Mouse (Mus musculus): ENCODE measurements around the gene Mal. TPM values are rescaled to one million over a fixed set of nuclear protein-coding genes. Genes with fewer than 3 reads are reported as not detected.

Mal gene
- 0.93 and 1.5 TPM in 2 replicates for polyA plus RNA-seq (2015; fragmentation: Nextera tagmentation; extraction: Ambion mirVana)

- H3K27me3 ChIP-seq (replicated peaks) = peaks cover 50% of the 10 kb centered on the region
Observed at GRCm38 (mm10) chr2:127656086-127656720, at the start of gene Mal. Gene Mal (minus strand): TSS chr2:127656695.

DNA sequence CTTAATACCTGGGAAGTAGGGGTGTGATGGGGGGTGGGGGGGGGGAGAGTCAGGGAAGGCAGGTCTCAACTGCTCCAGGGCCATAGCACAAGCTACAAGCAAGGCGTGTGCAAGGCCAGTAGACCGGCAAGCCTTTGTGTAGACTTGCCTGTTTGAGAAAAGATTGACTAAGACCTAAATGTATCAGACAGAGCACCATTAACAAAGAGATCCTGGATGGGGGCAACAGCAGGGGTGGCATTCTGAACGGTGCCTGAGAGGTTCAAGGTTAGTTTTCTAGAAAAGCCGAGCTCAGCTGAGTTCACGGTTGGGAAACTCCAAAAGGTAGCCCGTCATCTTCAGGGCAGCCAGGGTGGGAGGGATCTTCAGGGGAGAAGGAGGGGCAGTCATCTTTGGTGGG, 48.8 kb upstream of the Mal start:
- no peak overlapping the region for H3K27ac ChIP-seq
- no peak overlapping the region for H3K4me2 ChIP-seq (replicated peaks)
- no peaks in the 10 kb centered on the region for H3K9me3 ChIP-seq
- H3K36me3 ChIP-seq = no peaks in the 10 kb centered on the region
- 89% methylated on average over 6 of the region's 6 CpGs for WGBS
- no peaks in the 10 kb centered on the region for H3K4me1 ChIP-seq (replicated peaks)
- no peak overlapping the region for H3K9ac ChIP-seq
- no peaks in the 10 kb centered on the region for H3K27me3 ChIP-seq (replicated peaks)
- no peak for ATAC-seq
- no peak overlapping the region for H3K4me3 ChIP-seq (replicated peaks)

More at GRCm38 (mm10) chr2:127656086-127656720, at the start of gene Mal:
- peaks cover 8% of the 10 kb centered on the region for H3K4me1 ChIP-seq (replicated peaks)
- H3K9me3 ChIP-seq = no peaks in the 10 kb centered on the region
- peak within 1 kb of the TSS; percentile 20; the same call in 1 of the 2 replicates for H3K9ac ChIP-seq
- H3K4me2 ChIP-seq (replicated peaks) = peak within 1 kb of the TSS; percentile 88
- H3K27ac ChIP-seq = no peak within 1 kb of the TSS
- H3K36me3 ChIP-seq = no peaks in the 10 kb centered on the region
- peak within 1 kb of the TSS; percentile 42 for H3K4me3 ChIP-seq (replicated peaks)
- WGBS = under 1% methylated on average over 43 of the region's 43 CpGs
- 0 out of 2 replicates have a peak, but pooled peaks have one; percentile 20 for ATAC-seq

DNA sequence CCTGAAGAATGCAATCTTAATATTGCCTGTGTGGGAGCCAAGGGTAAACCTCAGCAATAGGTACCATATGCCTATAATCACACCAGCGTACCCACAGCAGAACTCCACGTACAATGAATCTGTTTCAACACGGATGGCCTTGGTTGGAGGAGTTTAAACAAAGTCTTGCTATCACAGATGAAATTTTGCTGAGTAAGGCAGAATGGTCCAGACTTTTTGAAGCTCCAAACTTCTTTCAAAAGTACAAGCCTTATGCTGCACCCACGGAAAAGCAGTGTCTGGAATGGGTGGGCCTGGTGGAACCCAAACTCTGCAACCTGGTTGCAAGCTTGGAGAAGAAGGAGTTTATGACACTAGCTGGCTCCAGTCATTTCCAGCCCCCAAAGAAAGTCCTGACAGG, 32.7 kb upstream of the Mal start:
- ATAC-seq = no peak
- Histone ChIP-seq H3K9me3 (no peaks in the 10 kb centered on the region), H3K27me3 (replicated peaks) (no peaks in the 10 kb centered on the region), H3K36me3 (no peaks in the 10 kb centered on the region), H3K9ac (no peak overlapping the region), H3K4me1 (replicated peaks) (no peaks in the 10 kb centered on the region), H3K27ac (no peak overlapping the region), H3K4me3 (replicated peaks) (no peak overlapping the region), H3K4me2 (replicated peaks) (no peak overlapping the region)
- 76% methylated on average over 4 of the region's 4 CpGs for WGBS

- Histone ChIP-seq H3K9me3 (no peaks in the 10 kb centered on the region), H3K4me1 (replicated peaks) (no peaks in the 10 kb centered on the region), H3K4me2 (replicated peaks) (no peak overlapping the region; the same call in 1 of the 2 replicates), H3K27ac (no peak overlapping the region), H3K9ac (no peak overlapping the region), H3K27me3 (replicated peaks) (no peaks in the 10 kb centered on the region), H3K4me3 (replicated peaks) (no peak overlapping the region), H3K36me3 (no peaks in the 10 kb centered on the region)
- ATAC-seq = peak; percentile 84
- WGBS = 38% methylated on average over 12 of the region's 12 CpGs
Observed at GRCm38 (mm10) chr2:127683687-127684331, 27.3 kb upstream of the Mal start.

GRCm38 (mm10) chr2:127667843-127668506, 11.5 kb upstream of the Mal start:
- H3K27me3 ChIP-seq (replicated peaks) = no peaks in the 10 kb centered on the region
- 20% methylated on average over 2 of the region's 2 CpGs for WGBS
- H3K4me3 ChIP-seq (replicated peaks) = no peak overlapping the region
- no peak overlapping the region for H3K4me2 ChIP-seq (replicated peaks)
- no peaks in the 10 kb centered on the region for H3K9me3 ChIP-seq
- no peak overlapping the region for H3K9ac ChIP-seq
- no peak overlapping the region for H3K27ac ChIP-seq
- ATAC-seq = peak; percentile 53; the same call in 1 of the 2 replicates
- no peaks in the 10 kb centered on the region for H3K36me3 ChIP-seq
- no peaks in the 10 kb centered on the region for H3K4me1 ChIP-seq (replicated peaks)

DNA sequence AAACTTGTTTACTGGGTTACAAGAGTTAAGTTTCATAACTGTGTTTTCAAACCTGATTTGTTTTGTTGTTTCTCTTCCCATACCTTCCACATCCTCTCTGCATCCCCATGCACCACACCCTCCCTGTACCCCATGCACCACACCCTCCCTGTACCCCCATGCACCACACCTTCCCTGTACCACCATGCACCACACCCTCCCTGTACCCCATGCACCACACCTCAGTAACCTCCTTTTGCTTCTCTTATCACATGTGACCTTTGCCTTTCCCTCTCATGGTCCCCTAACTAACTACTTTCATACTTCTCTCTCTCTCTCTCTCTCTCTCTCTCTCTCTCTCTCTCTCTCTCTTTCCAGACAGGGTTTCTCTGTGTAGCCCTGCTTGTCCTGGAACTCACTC, 10.5 kb upstream of the Mal start:
- Histone ChIP-seq H3K27me3 (replicated peaks) (no peaks in the 10 kb centered on the region), H3K4me2 (replicated peaks) (no peak overlapping the region), H3K4me1 (replicated peaks) (no peaks in the 10 kb centered on the region), H3K9ac (no peak overlapping the region), H3K9me3 (no peaks in the 10 kb centered on the region), H3K4me3 (replicated peaks) (no peak overlapping the region), H3K36me3 (no peaks in the 10 kb centered on the region), H3K27ac (no peak overlapping the region)
- peak; percentile 96 for ATAC-seq

DNA sequence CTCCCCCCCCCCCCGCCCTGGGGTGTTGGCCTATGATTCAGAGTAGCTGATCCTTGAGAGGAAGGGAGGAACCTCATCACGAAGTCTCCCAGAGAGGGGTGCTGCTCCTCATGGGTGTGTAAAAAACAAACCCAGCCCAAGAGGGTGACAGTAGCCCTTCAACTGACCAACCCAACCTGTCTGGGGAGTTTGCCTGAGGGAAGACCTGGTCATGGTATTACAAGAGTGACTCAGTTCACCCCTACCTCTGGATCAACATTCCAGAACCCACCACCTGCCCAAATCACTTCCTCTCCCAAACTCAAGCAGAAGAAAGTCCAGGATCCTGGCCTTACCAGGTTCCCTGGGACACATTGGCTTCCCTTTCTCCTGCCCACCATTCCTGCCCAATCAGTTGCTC, 6.2 kb upstream of the Mal start:
- H3K4me2 ChIP-seq (replicated peaks) = no peak overlapping the region
- H3K9ac ChIP-seq = no peak overlapping the region
- no peaks in the 10 kb centered on the region for H3K4me1 ChIP-seq (replicated peaks)
- H3K4me3 ChIP-seq (replicated peaks) = no peak overlapping the region
- H3K9me3 ChIP-seq = no peaks in the 10 kb centered on the region
- 27% methylated on average over 2 of the region's 2 CpGs for WGBS
- H3K27ac ChIP-seq = no peak overlapping the region
- H3K27me3 ChIP-seq (replicated peaks) = peaks cover 3% of the 10 kb centered on the region; the same call in 1 of the 2 replicates
- ATAC-seq = no peak
- H3K36me3 ChIP-seq = no peaks in the 10 kb centered on the region

DNA sequence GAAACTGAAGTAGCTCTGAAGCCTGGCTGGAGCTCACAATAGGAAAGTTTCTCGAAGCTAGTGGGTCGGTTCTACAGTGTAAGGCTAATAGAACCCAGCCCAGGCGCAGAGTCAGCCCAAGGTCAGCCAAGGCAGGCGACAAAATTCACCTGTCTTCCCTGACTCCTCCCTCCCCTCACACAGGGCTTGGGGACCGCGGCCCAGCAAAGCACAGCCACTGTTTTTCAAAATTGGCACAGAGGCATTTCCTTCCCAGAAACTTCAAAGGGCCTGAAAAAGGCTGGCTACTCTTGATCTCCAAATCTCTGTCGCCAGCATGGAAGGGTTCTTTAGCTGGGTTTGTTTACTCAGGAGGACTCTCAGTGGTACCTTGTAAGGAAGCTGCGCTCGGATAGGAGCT, 1.1 kb downstream of the Mal start:
- no peak overlapping the region for H3K4me3 ChIP-seq (replicated peaks)
- H3K4me1 ChIP-seq (replicated peaks) = peaks cover 8% of the 10 kb centered on the region
- H3K36me3 ChIP-seq = no peaks in the 10 kb centered on the region
- peak overlapping the region; percentile 88; the same call in 1 of the 2 replicates for H3K4me2 ChIP-seq (replicated peaks)
- H3K27me3 ChIP-seq (replicated peaks) = peaks cover 50% of the 10 kb centered on the region
- no peaks in the 10 kb centered on the region for H3K9me3 ChIP-seq
- H3K9ac ChIP-seq = no peak overlapping the region
- H3K27ac ChIP-seq = no peak overlapping the region
- ATAC-seq = no peak
- 6% methylated on average over 9 of the region's 9 CpGs for WGBS

GRCm38 (mm10) chr2:127654786-127655185, 1.7 kb downstream of the Mal start:
- Histone ChIP-seq H3K4me2 (replicated peaks) (no peak overlapping the region), H3K27me3 (replicated peaks) (peaks cover 50% of the 10 kb centered on the region), H3K27ac (no peak overlapping the region), H3K4me3 (replicated peaks) (no peak overlapping the region), H3K9ac (no peak overlapping the region), H3K9me3 (no peaks in the 10 kb centered on the region), H3K36me3 (no peaks in the 10 kb centered on the region), H3K4me1 (replicated peaks) (peaks cover 8% of the 10 kb centered on the region)
- ATAC-seq = no peak
- 55% methylated on average over 3 of the region's 3 CpGs for WGBS

DNA sequence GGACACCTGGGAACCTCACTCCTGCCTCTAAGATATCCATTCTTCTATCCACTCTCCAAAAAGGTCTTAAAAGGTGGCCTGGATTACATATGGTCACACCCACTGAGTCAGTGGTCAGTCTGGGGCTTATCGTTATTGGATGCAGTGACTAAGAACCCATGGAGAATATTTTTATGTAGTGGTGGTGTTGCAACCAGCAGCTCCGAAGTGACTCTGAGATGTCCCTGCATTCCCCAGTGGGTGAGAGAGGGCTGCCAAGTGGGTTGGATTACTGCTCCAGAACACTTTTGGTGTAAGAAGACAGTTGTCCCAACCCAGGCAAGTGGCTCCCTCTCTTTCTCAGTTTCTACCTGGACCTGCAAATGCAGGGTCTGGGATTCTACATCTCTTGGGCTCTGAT, 3.7 kb downstream of the Mal start:
- WGBS = 86% methylated on average over 2 of the region's 2 CpGs
- ATAC-seq = no peak
- peaks cover 48% of the 10 kb centered on the region for H3K27me3 ChIP-seq (replicated peaks)
- H3K4me2 ChIP-seq (replicated peaks) = no peak overlapping the region
- H3K4me1 ChIP-seq (replicated peaks) = peaks cover 8% of the 10 kb centered on the region
- H3K9me3 ChIP-seq = no peaks in the 10 kb centered on the region
- H3K27ac ChIP-seq = no peak overlapping the region
- no peak overlapping the region for H3K4me3 ChIP-seq (replicated peaks)
- no peak overlapping the region for H3K9ac ChIP-seq
- H3K36me3 ChIP-seq = no peaks in the 10 kb centered on the region

- Histone ChIP-seq H3K27ac (no peak overlapping the region), H3K9ac (no peak overlapping the region), H3K36me3 (no peaks in the 10 kb centered on the region), H3K4me2 (replicated peaks) (no peak overlapping the region), H3K4me3 (replicated peaks) (no peak overlapping the region), H3K9me3 (no peaks in the 10 kb centered on the region), H3K27me3 (replicated peaks) (peaks cover 43% of the 10 kb centered on the region), H3K4me1 (replicated peaks) (peaks cover 8% of the 10 kb centered on the region)
- ATAC-seq = no peak
Observed at GRCm38 (mm10) chr2:127652335-127652734, 4.2 kb downstream of the Mal start.

DNA sequence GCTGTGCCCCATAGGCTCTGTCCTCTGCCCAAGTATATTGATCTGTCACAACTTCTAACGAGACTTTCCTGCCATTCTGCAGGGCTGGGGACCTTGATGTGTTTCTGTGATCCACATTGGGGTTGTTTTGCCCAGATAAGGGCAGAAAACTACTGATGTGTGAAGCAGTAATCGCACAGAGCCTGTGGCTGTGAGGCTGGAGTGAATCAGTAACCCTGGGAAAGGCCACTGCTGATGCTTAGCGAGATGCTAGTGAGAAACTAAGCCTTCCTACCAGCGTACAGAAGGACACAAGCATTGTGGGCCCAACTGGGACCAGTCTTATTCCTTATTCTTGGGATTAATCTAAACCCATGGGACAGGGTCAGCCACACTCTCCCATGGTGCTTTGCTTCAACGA, 4.9 kb downstream of the Mal start:
- Histone ChIP-seq H3K36me3 (no peaks in the 10 kb centered on the region), H3K4me2 (replicated peaks) (no peak overlapping the region), H3K9me3 (no peaks in the 10 kb centered on the region), H3K4me1 (replicated peaks) (peaks cover 7% of the 10 kb centered on the region), H3K27ac (no peak overlapping the region), H3K4me3 (replicated peaks) (no peak overlapping the region), H3K9ac (no peak overlapping the region), H3K27me3 (replicated peaks) (peaks cover 37% of the 10 kb centered on the region)
- ATAC-seq = no peak
- WGBS = 56% methylated on average over 5 of the region's 5 CpGs
